Mouse (Mus musculus) kidney, postnatal 4 days (tissue): Measurements from ENCODE around the gene Det1.

Source experiments
- DNase-seq, 2 experiments: peaks; one replicate each; pipeline ENCODE4 v3.0.0; 2021; ENCODE audit warnings: mixed read lengths in 2 of 2

The Det1 gene

GRCm38 (mm10) chr7:78846737-78847434 is at the start of gene Det1:
Gene Det1 (minus strand): TSS chr7:78847263.
- peak; percentile 95 to 96 for DNase-seq

- DNase-seq, result peak; percentile 99 to 100
Measured at GRCm38 (mm10) chr7:78895653-78896333, 48.7 kb upstream of the Det1 start, which contains the start of gene Aen. Gene Aen (plus strand): TSS chr7:78895854.

- no peak for DNase-seq
Measured at GRCm38 (mm10) chr7:78895021-78895652, 48.1 kb upstream of the Det1 start.

GRCm38 (mm10) chr7:78893917-78894316 is 46.9 kb upstream of the Det1 start:
- peak in 1 of 2 experiments; percentile 1 for DNase-seq

GRCm38 (mm10) chr7:78890641-78891040 is 43.6 kb upstream of the Det1 start:
- DNase-seq, result peak; percentile 91 to 95

- DNase-seq, result peak in 1 of 2 experiments; percentile 5
Measured at GRCm38 (mm10) chr7:78887431-78887842, 40.4 kb upstream of the Det1 start.

GRCm38 (mm10) chr7:78886496-78886895 is 39.4 kb upstream of the Det1 start:
- no peak for DNase-seq

- DNase-seq, result no peak
Measured at GRCm38 (mm10) chr7:78885404-78885803, 38.3 kb upstream of the Det1 start.

- DNase-seq, result no peak
Measured at GRCm38 (mm10) chr7:78884139-78884538, 37.1 kb upstream of the Det1 start.

- no peak for DNase-seq
Measured at GRCm38 (mm10) chr7:78883726-78884060, 36.6 kb upstream of the Det1 start.

- DNase-seq, result peak in 1 of 2 experiments; percentile 35
Measured at GRCm38 (mm10) chr7:78883016-78883725, 36.1 kb upstream of the Det1 start.

- peak in 1 of 2 experiments; percentile 19 for DNase-seq
Measured at GRCm38 (mm10) chr7:78882469-78882837, 35.4 kb upstream of the Det1 start.

- DNase-seq, result no peak
Measured at GRCm38 (mm10) chr7:78881607-78882468, 34.8 kb upstream of the Det1 start.

- no peak for DNase-seq
Measured at GRCm38 (mm10) chr7:78872831-78873230, 25.8 kb upstream of the Det1 start.

GRCm38 (mm10) chr7:78872366-78872765 is 25.3 kb upstream of the Det1 start:
- DNase-seq, result no peak

GRCm38 (mm10) chr7:78868731-78869130 is 21.7 kb upstream of the Det1 start:
- DNase-seq, result no peak

- DNase-seq, result no peak
Measured at GRCm38 (mm10) chr7:78865212-78865949, 18.3 kb upstream of the Det1 start.

GRCm38 (mm10) chr7:78864446-78864802 is 17.4 kb upstream of the Det1 start:
- DNase-seq, result no peak

- DNase-seq, result no peak
Measured at GRCm38 (mm10) chr7:78863796-78864445, 16.9 kb upstream of the Det1 start.

GRCm38 (mm10) chr7:78855044-78855655 is 8.1 kb upstream of the Det1 start:
- no peak for DNase-seq

GRCm38 (mm10) chr7:78854051-78854450 is 7.0 kb upstream of the Det1 start:
- no peak for DNase-seq
